Mouse (Mus musculus): ENCODE data around the gene Methig1.

DNA sequence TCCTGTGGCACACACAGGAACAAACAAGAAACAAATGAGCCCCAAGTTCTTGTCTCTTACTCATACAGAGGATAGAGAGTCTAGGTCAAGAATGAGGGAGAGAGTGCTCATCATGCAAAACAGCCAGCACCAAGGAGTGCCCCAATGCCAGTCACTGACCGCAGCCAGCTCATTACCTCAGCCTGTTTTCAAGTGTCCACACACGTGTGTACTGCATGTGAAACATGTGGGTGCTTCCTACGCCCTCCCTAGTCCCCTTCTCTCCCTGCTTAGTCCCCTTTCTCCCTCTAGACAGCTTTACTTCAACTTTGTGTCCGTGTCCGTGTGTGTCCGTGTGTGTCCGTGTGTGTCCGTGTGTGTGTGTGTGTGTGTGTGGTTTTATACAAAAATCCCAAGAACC, 26.7 kb downstream of the Methig1 start:
- TF ChIP-seq CTCF (IDR thresholded peaks at IDR 0.05; ENCODE audit: borderline replicate concordance, control insufficient read depth, extremely low read depth, insufficient read depth, low read length, poor library complexity) = no peak
- TF ChIP-seq POLR2A (IDR thresholded peaks at IDR 0.05; ENCODE audit: control insufficient read depth, extremely low read depth, insufficient read depth, low read length, poor library complexity) = no peak

All from thymus, adult 2 months (tissue).